Mouse (Mus musculus): Measurements from ENCODE around the gene Map3k19. TPM values are rescaled to one million over a fixed set of nuclear protein-coding genes. Genes with fewer than 3 reads are reported as not detected.

The Map3k19 gene
- polyA plus RNA-seq (2015; fragmentation: Nextera tagmentation; extraction: Ambion mirVana): 0.82 and 1.0 TPM in 2 replicates

GRCm38 (mm10) chr1:127854486-127855222 is at the start of gene Map3k19:
Gene Map3k19 (minus strand): TSS chr1:127855031.
- Histone ChIP-seq H3K36me3 (ENCODE audit: control insufficient read depth, insufficient read depth, low read length) (no peaks in the 10 kb centered on the region), H3K9me3 (ENCODE audit: control insufficient read depth, low read length) (peaks cover 5% of the 10 kb centered on the region; the same call in 1 of the 2 replicates), H3K4me2 (ENCODE audit: low read depth, low read length) (no peak within 1 kb of the TSS), H3K4me3 (ENCODE audit: low read length) (no peak within 1 kb of the TSS), H3K27me3 (ENCODE audit: control insufficient read depth, insufficient read depth, low read depth, low read length) (no peaks in the 10 kb centered on the region), H3K9ac (ENCODE audit: low read length) (no peak within 1 kb of the TSS), H3K27ac (ENCODE audit: low read length) (no peak within 1 kb of the TSS), H3K4me1 (replicated peaks; ENCODE audit: control insufficient read depth, insufficient read depth, low read length) (no peaks in the 10 kb centered on the region)
- 71% methylated on average over 14 of the region's 14 CpGs for WGBS
- no peak for ATAC-seq (ENCODE audit: low read depth)

- no peak for ATAC-seq (ENCODE audit: low read depth)
- Histone ChIP-seq H3K27me3 (ENCODE audit: control insufficient read depth, insufficient read depth, low read depth, low read length) (no peaks in the 10 kb centered on the region), H3K9me3 (ENCODE audit: control insufficient read depth, low read length) (no peaks in the 10 kb centered on the region), H3K9ac (ENCODE audit: low read length) (no peak overlapping the region), H3K4me3 (ENCODE audit: low read length) (no peak overlapping the region), H3K27ac (ENCODE audit: low read length) (no peak overlapping the region), H3K36me3 (ENCODE audit: control insufficient read depth, insufficient read depth, low read length) (peaks cover 2% of the 10 kb centered on the region; the same call in 1 of the 2 replicates), H3K4me1 (replicated peaks; ENCODE audit: control insufficient read depth, insufficient read depth, low read length) (no peaks in the 10 kb centered on the region), H3K4me2 (ENCODE audit: low read depth, low read length) (no peak overlapping the region)
- 72% methylated on average over 1 of the region's 1 CpGs for WGBS
These were observed 44.6 kb upstream of the Map3k19 start for GRCm38 (mm10) chr1:127899401-127899800.

- Histone ChIP-seq H3K9ac (ENCODE audit: low read length) (peak overlapping the region; percentile 73), H3K4me3 (ENCODE audit: low read length) (peak overlapping the region; percentile 66), H3K27me3 (ENCODE audit: control insufficient read depth, insufficient read depth, low read depth, low read length) (no peaks in the 10 kb centered on the region), H3K27ac (ENCODE audit: low read length) (no peak overlapping the region), H3K4me2 (ENCODE audit: low read depth, low read length) (peak overlapping the region; percentile 59), H3K36me3 (ENCODE audit: control insufficient read depth, insufficient read depth, low read length) (peaks cover 6% of the 10 kb centered on the region; the same call in 1 of the 2 replicates), H3K9me3 (ENCODE audit: control insufficient read depth, low read length) (no peaks in the 10 kb centered on the region), H3K4me1 (replicated peaks; ENCODE audit: control insufficient read depth, insufficient read depth, low read length) (peaks cover 6% of the 10 kb centered on the region)
- no peak for ATAC-seq (ENCODE audit: low read depth)
- WGBS: 9% methylated on average over 8 of the region's 8 CpGs
These were observed 14.4 kb upstream of the Map3k19 start for GRCm38 (mm10) chr1:127869276-127869675.

GRCm38 (mm10) chr1:127868300-127869261 is 13.8 kb upstream of the Map3k19 start, which contains the start of gene Rab3gap1:
Gene Rab3gap1 (plus strand): TSS chr1:127868773.
- peaks cover 6% of the 10 kb centered on the region; the same call in 1 of the 2 replicates for H3K36me3 ChIP-seq (ENCODE audit: control insufficient read depth, insufficient read depth, low read length)
- H3K27me3 ChIP-seq (ENCODE audit: control insufficient read depth, insufficient read depth, low read depth, low read length): no peaks in the 10 kb centered on the region
- peak within 1 kb of the TSS; percentile 73 for H3K9ac ChIP-seq (ENCODE audit: low read length)
- H3K4me1 ChIP-seq (replicated peaks; ENCODE audit: control insufficient read depth, insufficient read depth, low read length): peaks cover 6% of the 10 kb centered on the region
- peak within 1 kb of the TSS; percentile 53 for H3K27ac ChIP-seq (ENCODE audit: low read length)
- ATAC-seq (ENCODE audit: low read depth): peak; percentile 99
- H3K9me3 ChIP-seq (ENCODE audit: control insufficient read depth, low read length): no peaks in the 10 kb centered on the region
- H3K4me2 ChIP-seq (ENCODE audit: low read depth, low read length): peak within 1 kb of the TSS; percentile 59
- 11% methylated on average over 47 of the region's 47 CpGs for WGBS
- peak within 1 kb of the TSS; percentile 66 for H3K4me3 ChIP-seq (ENCODE audit: low read length)

DNA sequence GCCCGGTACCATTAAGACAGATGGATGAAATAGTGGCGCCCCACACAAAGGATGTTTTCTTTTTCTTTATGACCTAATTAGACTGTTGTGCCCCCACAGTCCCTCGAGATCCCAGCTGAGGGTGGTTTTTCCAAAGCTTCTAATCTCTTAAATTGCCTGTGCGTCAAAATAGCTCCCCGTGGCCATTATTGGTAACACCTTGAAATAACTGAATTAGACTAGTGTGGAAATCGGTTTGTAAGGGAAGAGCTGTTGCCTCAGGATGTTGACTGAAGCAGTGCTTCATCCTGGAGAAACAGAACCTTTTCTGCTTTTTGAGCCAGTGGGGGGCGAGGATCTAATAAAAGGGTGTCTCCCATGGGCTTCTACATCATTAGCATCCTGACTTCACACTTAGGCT is 9.0 kb upstream of the Map3k19 start:
- Histone ChIP-seq H3K9ac (ENCODE audit: low read length) (no peak overlapping the region), H3K4me3 (ENCODE audit: low read length) (no peak overlapping the region), H3K27me3 (ENCODE audit: control insufficient read depth, insufficient read depth, low read depth, low read length) (no peaks in the 10 kb centered on the region), H3K27ac (ENCODE audit: low read length) (no peak overlapping the region), H3K36me3 (ENCODE audit: control insufficient read depth, insufficient read depth, low read length) (no peaks in the 10 kb centered on the region), H3K9me3 (ENCODE audit: control insufficient read depth, low read length) (no peaks in the 10 kb centered on the region), H3K4me2 (ENCODE audit: low read depth, low read length) (no peak overlapping the region), H3K4me1 (replicated peaks; ENCODE audit: control insufficient read depth, insufficient read depth, low read length) (no peaks in the 10 kb centered on the region)
- WGBS: 78% methylated on average over 7 of the region's 7 CpGs
- no peak for ATAC-seq (ENCODE audit: low read depth)

DNA sequence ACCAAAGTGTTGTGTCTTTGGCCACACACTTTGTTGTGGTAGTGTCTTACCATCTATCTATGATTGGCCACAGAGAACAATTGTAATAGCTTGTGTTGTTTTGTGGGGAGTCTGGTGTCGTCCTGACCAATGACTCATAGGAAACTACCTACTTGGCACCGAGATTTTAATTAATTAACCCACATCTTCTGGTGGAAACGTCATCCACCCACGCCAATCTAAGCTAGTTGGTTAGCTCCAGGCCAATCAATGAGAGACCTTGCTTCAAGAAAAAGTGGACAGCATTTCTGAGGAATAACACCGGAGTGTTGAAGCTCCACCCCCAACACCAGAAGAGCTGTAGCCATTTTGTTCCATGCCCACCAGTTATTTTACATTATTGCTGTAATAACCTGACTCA is 7.1 kb upstream of the Map3k19 start:
- Histone ChIP-seq H3K4me3 (ENCODE audit: low read length) (no peak overlapping the region), H3K4me2 (ENCODE audit: low read depth, low read length) (no peak overlapping the region), H3K9me3 (ENCODE audit: control insufficient read depth, low read length) (no peaks in the 10 kb centered on the region), H3K27me3 (ENCODE audit: control insufficient read depth, insufficient read depth, low read depth, low read length) (no peaks in the 10 kb centered on the region), H3K36me3 (ENCODE audit: control insufficient read depth, insufficient read depth, low read length) (no peaks in the 10 kb centered on the region), H3K27ac (ENCODE audit: low read length) (no peak overlapping the region), H3K4me1 (replicated peaks; ENCODE audit: control insufficient read depth, insufficient read depth, low read length) (no peaks in the 10 kb centered on the region), H3K9ac (ENCODE audit: low read length) (no peak overlapping the region)
- no peak for ATAC-seq (ENCODE audit: low read depth)
- 77% methylated on average over 5 of the region's 5 CpGs for WGBS

DNA sequence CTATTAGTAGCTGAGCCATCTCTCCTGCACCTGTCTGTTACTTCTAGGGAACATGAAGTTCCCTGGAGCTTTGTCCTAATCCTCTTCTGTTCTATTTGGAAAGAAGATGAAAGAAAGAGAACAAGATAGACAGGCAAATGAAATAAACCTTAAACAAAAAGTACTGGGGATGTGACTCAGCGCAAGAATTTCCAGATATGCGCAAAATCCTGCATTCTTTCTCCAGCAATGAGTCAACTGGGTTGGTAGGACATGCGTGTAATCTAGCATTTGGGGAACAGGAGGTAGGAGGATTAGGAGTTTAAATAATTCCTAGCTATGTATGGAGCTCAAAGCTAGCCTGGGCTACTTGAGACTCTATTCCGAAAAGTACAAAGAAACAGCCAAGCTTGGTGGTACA is 5.7 kb upstream of the Map3k19 start:
- Histone ChIP-seq H3K4me3 (ENCODE audit: low read length) (no peak overlapping the region), H3K9ac (ENCODE audit: low read length) (no peak overlapping the region), H3K4me2 (ENCODE audit: low read depth, low read length) (no peak overlapping the region), H3K36me3 (ENCODE audit: control insufficient read depth, insufficient read depth, low read length) (no peaks in the 10 kb centered on the region), H3K9me3 (ENCODE audit: control insufficient read depth, low read length) (no peaks in the 10 kb centered on the region), H3K27ac (ENCODE audit: low read length) (no peak overlapping the region), H3K27me3 (ENCODE audit: control insufficient read depth, insufficient read depth, low read depth, low read length) (no peaks in the 10 kb centered on the region), H3K4me1 (replicated peaks; ENCODE audit: control insufficient read depth, insufficient read depth, low read length) (no peaks in the 10 kb centered on the region)
- ATAC-seq (ENCODE audit: low read depth): no peak
- WGBS: 88% methylated on average over 4 of the region's 4 CpGs

GRCm38 (mm10) chr1:127859799-127860400 is 5.1 kb upstream of the Map3k19 start:
- no peak overlapping the region for H3K4me2 ChIP-seq (ENCODE audit: low read depth, low read length)
- H3K9me3 ChIP-seq (ENCODE audit: control insufficient read depth, low read length): no peaks in the 10 kb centered on the region
- no peaks in the 10 kb centered on the region for H3K27me3 ChIP-seq (ENCODE audit: control insufficient read depth, insufficient read depth, low read depth, low read length)
- no peak overlapping the region for H3K27ac ChIP-seq (ENCODE audit: low read length)
- no peak overlapping the region for H3K4me3 ChIP-seq (ENCODE audit: low read length)
- no peaks in the 10 kb centered on the region for H3K4me1 ChIP-seq (replicated peaks; ENCODE audit: control insufficient read depth, insufficient read depth, low read length)
- H3K36me3 ChIP-seq (ENCODE audit: control insufficient read depth, insufficient read depth, low read length): no peaks in the 10 kb centered on the region
- no peak for ATAC-seq (ENCODE audit: low read depth)
- no peak overlapping the region for H3K9ac ChIP-seq (ENCODE audit: low read length)
- WGBS: 61% methylated on average over 6 of the region's 6 CpGs
